Mouse (Mus musculus): ENCODE measurements around the gene Nrxn3.

Nrxn3 gene

DNA sequence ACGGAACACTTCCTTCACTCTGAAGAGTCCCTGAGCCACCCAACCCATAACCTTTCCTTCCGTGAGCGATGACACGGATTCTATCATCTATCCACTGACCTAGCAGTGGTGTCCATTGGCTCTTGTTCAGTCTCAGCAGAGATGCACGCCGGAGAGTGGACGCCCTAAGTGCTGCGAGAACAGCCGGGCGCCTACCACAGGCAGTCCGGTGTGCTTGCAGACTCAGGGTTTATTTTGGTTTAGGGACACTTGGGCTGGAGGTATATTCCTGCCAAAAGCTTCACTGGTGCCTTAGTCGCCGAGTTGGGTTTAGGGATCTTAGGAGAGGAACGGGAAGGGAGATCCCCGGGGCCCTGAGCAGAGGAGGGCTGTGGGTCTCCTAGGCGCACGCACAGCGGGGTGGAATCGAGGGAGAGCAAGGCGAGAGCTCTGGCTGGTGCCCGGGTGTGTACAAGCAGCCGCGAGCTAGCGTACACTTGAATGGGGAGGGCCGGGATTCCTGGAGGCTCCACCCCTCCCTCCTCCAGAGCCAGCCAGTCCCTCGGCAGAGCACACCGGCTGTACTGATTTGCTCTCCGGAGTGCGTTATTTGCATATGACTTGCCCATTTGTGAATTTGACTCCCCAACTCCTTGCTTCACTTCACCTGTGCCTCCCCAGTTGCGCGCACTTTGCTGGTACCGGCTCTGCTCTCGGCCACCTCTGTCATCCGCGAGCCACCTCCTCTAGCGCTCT lies 1089.3 kb downstream of the Nrxn3 start:
- DNase-seq (ENCODE audit: low read depth, low spot score): peak; percentile 98

DNA sequence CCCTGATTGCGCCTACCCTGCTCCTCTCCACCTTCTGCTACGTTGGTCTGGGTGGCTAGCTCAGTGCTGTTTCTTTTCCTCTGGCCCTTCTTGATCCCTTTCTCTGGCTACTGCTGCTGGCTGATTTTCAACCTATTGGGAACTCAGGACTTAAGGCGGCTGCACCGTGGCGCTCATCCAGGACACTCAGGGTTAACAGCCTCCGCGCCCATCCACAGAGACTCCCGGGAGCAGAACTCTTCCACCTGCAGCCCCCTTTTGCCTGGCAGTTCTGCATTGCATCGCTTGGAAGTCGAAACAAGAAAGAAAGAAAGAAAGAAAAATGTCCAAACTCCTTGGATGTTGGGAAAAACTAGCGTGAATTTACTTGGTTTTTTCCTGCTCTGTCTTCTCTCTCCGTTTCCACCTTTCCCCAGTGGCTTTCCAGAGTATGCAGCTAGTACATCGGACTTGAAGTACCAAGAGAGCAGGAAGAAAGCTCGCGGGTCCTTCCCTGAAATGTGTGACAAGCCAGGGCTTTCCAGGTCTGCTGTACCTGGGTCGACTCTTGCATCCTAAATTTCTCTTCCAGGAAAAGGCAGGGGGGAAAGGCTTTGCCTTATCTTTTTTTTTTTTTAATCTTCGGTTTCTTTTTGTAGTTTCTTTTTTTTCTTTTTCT lies 1090.0 kb downstream of the Nrxn3 start:
- peak; percentile 67 for DNase-seq (ENCODE audit: low read depth, low spot score)

DNA sequence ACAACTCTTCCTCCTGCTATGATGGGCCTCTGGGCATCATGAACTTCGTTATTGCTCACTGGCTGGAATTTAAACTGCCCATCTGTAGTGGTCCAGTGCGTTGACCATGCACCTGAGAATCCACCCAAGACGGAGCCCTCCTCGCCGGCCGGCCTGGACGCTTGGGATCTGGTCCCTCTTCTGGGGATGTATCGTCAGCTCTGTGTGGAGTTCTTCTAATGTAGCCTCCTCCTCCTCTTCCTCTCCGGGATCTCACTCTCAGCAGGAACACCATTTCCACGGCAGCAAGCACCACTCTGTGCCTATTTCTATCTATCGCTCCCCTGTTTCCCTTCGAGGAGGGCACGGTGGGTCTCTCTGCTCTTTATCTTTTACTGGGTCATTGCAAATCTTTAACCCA lies 1090.6 kb downstream of the Nrxn3 start:
- peak; percentile 56 for DNase-seq (ENCODE audit: low read depth, low spot score)

DNA sequence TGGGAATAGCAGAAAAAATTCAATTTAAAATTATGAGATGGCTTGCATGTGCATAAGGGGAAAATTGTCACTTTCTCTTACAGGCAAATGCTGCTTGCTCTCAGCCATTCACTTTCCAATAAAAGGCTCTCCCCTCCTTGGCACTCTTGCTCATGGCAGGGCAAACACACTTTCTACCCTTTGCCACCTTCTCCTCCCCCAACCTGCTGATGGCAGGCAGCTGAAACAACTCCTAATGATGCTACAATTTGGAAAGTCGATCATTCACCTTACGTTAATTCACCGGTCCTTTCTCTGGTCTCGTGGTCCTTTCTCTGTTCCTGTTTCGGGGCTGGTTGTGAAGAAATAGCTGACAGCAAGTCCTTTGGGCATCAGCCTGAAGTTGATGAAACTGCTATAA lies 1091.0 kb downstream of the Nrxn3 start:
- DNase-seq (ENCODE audit: low read depth, low spot score): peak; percentile 53

DNA sequence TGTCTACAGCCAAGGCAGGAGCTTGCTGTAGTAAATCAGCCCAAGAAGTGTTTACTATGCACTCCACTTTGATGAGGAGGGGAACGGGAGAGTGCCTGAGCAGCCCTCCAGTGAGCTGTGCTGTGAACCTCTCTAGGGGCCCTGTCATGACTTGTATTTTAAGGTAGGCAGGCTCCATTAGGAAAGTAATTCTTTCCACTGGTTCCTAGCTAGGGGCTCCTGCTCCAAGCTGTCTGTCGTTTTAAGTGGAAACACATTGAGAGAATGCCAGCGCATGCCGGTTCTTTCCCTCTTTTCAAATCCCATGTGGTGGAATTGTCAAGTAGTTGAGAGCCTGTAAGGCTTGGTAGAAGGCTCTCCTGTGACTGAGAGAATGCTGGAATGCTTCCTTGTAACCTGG lies 1091.9 kb downstream of the Nrxn3 start:
- peak; percentile 70 for DNase-seq (ENCODE audit: low read depth, low spot score)

DNA sequence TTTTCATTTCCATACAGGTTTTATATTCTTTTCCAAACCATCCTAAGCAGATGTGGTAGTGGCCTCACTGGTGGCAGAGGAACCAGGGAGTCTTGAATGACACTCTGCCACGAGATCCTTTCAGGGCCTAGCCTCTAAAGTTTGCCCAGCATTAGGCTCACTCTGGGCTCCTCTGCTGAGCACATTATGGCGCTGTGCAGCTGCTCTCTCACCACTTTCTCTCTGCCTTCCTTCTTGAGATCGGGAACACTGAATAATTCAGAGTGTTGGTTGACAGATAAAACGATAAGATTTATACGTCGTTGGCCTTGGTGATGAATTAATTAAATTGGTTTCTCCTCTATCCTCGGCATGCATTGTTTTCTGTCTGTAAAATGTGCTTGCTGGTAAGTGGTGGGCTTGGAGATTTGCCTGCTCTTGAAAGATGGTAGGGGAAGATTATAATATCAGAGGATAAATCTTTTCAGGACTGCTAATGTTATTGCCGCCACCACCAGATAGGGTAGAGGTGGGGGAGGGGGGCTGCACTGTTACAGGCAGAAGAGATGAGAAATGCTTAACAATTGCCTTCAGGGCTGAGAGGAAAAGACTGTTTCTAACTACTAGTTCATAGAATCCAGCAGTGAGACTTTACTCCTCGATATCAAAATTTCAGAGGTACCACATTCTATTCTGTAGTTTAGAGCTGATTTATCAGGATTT lies 1094.5 kb downstream of the Nrxn3 start:
- DNase-seq (ENCODE audit: low read depth, low spot score): peak; percentile 62

DNA sequence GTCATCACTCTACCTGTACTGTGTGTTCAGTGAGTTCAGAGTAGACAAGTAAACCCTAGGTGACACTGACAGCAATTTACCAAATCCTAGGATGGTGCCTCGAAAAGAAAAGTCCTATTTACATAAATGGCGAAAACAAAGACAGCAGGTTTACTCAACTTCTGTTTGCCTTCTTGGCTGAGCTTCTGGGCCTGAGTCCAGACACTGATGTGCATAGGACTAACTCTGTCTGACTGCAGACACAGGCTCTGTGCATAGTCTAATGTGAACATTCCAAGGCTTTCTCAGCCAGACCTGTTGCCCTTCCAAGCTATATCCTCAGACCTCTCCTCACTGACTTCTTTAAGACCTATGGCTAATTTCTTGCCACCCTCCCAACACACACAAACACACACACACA lies 1095.5 kb downstream of the Nrxn3 start:
- peak; percentile 84 for DNase-seq (ENCODE audit: low read depth, low spot score)

DNA sequence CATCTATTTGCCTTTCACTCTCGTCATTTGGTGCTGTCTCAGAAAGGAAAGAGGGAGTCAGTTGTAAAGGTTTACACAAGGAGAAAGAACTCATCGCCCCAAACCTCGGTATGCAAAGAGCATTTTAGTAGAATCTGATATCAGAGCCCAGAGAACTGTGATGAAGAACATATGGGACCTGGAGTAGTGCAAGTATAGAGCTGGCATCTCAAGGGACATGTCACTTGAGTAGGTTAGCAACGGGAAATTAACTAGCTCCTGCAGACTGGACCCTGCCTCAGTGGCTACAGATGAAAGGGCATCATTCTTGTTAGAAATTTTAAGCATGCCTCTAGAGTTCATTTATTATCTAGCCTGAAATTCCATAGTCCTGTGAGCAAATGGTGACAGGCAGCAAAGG lies 1099.5 kb downstream of the Nrxn3 start:
- DNase-seq (ENCODE audit: low read depth, low spot score): no peak

DNA sequence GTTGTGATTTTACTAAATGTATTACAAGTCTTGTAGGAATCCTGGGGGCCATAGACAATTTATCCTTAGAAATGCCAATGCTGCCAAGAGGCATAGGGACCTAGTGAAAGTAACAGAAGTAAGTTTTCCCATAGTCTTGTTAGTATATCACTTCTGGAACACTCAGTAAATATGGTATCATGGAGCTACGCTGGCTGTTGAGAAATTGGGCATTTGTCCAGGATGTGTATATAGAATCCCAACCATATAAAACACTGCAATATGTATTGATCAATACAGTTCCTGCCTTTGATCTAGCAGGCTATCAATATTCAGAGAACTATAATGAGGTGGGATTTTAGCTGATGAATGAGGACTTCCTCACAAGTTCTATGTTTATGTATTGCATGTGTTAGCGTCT lies 1107.3 kb downstream of the Nrxn3 start:
- DNase-seq (ENCODE audit: low read depth, low spot score): no peak

DNA sequence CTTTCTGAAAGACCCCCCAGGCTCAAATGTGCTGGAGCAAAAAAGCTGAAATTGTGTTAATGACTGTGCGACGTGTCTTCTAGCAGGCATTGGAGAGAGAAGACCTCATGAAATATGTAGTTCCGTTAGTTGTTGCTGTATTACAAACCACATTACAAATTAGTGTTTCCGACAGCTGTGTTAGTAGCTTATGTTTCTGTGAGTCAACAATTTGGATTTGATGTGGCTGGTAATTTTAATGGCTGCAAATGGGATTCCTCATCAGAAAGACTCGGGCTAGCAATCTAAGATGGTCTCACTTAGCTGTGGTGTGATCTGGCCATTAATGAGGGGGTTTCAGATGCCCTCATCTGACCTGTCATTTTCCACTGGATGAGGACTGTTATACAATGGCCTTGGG lies 1107.7 kb downstream of the Nrxn3 start:
- DNase-seq (ENCODE audit: low read depth, low spot score): no peak

DNA sequence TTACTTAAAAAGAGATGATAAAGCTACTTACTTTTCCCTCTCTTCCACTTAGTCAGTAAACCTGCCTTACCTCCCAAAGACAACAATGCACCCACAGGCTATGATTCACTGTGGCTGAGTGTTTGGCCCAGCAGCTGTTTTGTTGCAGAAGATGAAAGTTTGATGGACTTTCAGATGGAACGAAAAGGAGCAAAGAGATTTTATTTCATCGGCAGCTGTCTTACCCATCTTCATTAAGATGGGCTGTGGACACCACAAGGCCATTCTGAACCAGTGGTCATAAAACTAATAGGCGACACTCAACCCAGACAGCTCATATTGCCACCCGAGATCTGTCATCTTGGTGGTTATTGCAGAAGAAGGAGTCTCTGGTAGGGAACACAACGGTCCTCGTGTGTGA lies 1108.6 kb downstream of the Nrxn3 start:
- DNase-seq (ENCODE audit: low read depth, low spot score): no peak

DNA sequence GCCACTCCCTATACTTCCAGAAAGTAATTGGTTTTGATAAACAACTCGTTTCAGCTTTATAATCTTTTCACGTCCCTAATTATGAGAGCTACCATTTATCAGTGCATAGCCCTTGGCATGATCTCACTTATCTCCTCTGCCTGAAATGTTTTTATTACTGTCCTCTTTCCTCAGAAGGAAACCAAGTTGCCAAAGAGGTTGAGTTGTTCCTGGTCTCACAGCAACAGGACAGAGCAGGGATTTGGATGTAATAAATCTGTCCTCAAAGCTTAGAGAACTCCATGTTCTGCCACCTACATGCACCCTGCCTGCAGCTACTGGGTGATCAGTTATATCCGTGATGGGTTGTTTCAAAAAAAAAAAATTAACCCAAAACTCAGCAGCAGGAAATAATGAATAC lies 1113.6 kb downstream of the Nrxn3 start:
- no peak for DNase-seq (ENCODE audit: low read depth, low spot score)

DNA sequence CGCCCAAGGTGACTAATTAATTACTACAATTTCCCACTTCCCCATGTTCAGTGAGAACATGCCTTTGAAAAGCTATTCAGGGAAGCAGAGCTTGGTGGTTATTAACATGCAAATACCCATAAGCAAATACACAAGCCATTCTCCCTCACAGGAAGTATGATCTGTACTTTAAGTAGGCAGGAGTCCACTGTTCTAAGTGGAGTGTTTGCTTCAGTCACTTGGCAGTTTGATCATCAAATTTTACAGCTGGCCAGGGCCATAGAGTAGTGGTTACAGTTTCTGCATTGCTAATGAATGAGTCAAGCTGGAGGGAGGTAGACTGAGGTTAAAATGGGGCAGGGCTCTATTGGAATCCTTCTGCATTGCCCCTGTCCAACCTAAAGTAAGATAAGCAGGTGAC lies 1120.2 kb downstream of the Nrxn3 start:
- no peak for DNase-seq (ENCODE audit: low read depth, low spot score)

DNA sequence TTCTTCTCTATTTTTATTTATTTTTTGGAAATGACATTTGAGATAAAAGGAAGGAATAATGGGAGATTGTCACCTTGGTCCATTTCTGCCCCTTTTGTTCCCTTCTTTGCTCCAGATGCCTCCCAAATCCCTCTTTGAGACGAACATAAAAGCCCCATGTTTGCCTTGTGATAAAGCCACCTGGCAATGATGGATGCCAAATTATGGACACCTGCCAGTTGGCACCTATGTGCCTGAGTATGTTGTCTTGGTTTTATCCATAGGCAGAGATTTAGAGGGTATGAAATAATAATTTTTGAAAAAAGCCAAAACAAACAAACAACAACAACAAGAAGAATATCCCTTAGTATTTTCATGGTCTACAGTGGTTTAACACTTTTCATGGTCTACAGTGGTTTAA lies 1125.4 kb downstream of the Nrxn3 start:
- peak; percentile 86 for DNase-seq (ENCODE audit: low read depth, low spot score)

DNA sequence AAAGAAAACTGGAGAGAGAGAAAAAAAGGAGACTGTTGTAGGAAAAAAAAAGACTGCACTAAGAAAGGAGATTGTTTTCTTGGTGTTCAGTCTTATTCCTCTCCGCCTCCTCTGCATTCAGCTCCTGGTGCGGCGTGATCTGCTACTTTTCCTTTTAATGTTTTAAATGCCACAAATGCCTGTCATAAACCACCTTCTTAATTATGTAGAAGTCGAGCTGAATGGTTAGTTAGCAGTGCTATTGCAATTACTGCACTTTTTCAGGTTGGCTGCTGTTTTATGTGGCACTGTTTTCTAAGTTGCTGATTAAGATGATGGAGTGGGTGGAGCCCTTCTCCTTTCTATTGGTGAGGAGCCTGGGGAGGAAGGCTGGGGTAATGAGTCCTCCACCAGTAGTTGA lies 1131.7 kb downstream of the Nrxn3 start:
- peak; percentile 49 for DNase-seq (ENCODE audit: low read depth, low spot score)

DNA sequence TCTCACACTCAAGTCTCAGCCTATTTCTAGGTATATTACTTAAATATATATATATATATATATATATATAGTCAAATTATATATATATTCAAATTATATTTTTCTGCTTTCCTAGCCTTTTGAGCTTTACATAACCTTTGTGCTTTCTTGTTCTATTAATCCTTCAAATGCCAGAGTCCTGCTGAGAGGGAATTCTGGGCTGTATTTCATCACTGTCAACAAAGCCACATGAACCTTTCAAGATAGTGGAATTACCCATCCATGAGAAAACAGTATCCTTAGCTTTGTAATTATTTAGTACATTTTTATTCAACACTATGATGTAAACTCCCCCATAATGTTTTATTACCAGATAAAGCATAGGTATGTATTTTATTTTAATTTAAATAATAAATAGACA lies 1144.4 kb downstream of the Nrxn3 start:
- peak; percentile 86 for DNase-seq (ENCODE audit: low read depth, low spot score)

DNA sequence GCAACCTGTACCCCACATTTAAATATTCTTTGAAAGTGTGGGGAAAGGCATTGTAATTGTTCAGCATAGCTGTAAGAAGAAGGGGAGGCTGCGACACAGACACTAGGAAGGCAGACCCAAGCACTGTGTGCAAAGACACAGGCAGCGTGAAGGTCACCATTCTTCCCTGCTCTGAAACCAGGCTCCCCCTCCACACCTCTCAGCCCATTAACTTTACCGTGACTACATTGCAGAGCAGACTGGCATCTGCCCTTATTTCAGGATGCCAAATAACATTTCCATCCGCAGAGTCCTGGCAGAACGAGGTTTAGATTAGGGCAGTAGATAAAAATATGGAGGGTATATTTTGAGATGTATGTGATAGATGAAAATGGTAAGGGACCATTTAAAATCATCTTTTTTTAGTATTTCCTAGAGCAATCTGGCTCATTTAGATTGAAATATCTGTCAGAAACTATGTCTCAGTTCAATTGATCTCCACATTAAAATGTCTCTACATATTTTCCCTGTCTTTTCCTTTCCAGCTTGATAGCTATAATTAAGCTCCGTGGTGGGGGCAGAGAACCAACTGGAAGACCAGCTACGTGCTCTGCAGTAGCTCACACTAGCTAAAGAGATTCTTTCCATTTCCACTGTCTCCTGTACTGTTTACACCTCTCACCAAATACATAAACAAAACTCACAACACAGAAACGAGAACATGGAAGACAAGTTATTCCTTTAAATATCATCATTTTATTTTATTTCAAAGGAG lies 1160.1 kb downstream of the Nrxn3 start:
- DNase-seq (ENCODE audit: low read depth, low spot score): peak; percentile 74

DNA sequence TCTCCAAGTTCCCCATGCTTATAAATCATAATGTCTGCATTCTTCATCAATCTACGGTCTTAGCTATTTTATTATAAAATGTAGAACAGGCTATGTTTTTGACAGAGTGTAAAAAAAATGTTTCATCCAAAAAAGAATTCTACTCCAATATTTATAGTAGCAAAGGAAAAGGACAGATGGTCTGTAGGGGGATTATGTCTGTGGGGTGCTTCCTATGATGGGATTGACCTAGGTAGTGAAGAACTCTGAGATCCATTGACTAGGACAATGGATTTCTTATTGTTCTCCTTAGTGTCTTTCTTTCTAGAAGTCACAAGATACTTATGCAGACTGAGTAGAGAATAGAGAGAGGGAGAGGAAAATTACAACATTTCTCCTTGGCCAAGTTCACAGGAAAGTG lies 1161.9 kb downstream of the Nrxn3 start:
- DNase-seq (ENCODE audit: low read depth, low spot score): peak; percentile 74

DNA sequence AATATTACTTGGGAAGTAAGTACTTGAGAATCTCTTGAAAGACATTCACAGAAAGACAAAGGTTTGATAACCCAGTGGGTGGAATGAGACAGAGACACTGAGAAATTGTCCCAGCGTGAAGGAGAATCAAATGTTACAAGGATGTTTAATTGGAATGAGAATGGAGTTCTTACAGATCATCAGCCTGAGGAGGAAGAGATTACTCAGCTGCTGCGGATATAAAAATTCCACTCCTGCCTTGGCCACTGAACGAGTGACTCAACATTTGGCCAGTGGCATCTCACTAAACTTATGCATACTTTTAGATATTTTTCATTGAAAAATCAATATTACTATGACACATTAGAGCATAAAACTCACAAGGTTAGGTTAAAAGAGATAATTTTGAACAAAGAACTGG lies 1166.0 kb downstream of the Nrxn3 start:
- DNase-seq (ENCODE audit: low read depth, low spot score): peak; percentile 61

DNA sequence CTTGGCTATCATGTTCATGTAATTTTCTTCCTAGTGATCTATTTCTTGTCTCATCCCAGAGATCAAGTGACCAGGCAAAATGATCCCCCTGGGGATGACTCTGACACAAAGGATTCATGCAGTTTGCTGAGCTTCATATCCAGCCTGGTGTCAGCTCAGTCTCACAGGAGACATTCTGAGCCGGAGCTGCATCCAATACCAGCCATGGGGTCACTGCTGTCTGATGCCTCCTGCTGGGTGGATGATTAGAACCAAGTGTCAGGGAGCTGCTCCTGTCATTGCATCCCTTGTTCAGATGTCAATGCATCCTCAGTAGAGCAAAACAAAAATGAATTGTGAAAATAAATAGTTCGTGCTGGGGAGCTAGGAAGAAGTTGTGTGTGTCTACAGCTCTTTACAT lies 1174.2 kb downstream of the Nrxn3 start:
- peak; percentile 53 for DNase-seq (ENCODE audit: low read depth, low spot score)

DNA sequence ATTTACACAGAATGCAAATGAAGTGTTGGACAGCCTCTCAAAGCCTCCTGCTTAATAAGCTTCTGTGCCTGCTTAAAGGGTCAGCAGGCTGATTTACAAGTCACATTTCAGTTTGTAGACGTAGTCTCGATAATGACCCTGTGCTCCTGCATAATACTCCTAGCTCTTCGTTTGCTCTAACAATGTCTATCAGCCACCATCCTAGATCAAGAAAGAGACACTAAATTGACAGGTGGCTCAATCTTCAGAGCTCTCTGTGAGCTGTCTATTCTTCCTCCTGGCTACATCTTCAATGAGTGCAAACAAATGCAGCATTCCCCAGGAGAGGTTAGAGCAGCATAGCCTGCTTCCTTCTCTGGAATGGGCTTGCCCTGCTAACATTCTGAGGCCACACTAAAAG lies 1186.9 kb downstream of the Nrxn3 start:
- no peak for DNase-seq (ENCODE audit: low read depth, low spot score)

DNA sequence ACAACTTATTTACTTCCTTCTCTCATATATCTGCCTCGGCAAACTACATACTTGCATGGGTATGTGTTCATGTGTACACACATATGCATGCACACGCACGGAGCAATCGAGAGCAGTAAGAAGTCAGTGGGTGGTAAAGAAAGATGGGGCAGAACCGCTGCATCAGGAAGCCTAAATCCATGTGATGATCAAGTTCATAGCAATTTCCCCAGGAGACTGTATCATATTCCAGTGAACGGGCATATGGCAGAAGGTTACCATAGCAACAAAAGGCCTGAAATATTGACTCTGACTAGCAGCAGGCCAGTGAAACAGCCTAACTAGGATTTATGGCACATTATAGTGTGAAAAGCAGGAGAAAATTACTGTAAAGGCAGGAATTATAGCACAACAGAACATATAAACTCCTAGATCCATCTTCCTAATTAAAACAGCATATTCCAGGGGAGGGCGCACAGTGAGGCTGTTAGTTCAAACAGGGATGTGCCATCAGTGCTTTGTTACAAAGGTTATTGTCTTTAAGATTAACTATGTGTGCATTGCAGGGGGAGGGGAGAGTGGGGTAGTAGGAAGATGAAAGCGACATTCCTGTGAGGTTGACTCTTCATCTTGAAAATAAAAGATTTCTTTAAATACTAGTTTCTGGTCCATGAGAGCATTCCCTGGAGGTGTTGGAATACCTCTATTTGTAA lies 1195.6 kb downstream of the Nrxn3 start:
- peak; percentile 36 for DNase-seq (ENCODE audit: low read depth, low spot score)

All from brain, adult 2 months (tissue).